Mouse (Mus musculus) common myeloid progenitor, adult 5-6 weeks (primary cell): ENCODE data around the gene Tmem144. TPM values are rescaled to one million over a fixed set of nuclear protein-coding genes. Genes with fewer than 3 reads are reported as not detected.

Experiments
- ATAC-seq: replicated peaks from 2 replicates; pipeline ENCODE4 v1.8.0; 2016; ENCODE audit warnings: low read depth, mild to moderate bottlenecking, moderate TSS enrichment, inconsistent platforms; ENCODE audit not compliant: poor library complexity, severe bottlenecking
- total RNA-seq: library from RNA; stranded (forward); fragments of 200-1000, 187-1606 nt; gene quantifications from 2 replicates; pipeline ENCODE4 v1.2.3, GENCODE M21; 2017

The Tmem144 gene
- total RNA-seq, 1 experiment from 2014 or later: 7.4 TPM

DNA sequence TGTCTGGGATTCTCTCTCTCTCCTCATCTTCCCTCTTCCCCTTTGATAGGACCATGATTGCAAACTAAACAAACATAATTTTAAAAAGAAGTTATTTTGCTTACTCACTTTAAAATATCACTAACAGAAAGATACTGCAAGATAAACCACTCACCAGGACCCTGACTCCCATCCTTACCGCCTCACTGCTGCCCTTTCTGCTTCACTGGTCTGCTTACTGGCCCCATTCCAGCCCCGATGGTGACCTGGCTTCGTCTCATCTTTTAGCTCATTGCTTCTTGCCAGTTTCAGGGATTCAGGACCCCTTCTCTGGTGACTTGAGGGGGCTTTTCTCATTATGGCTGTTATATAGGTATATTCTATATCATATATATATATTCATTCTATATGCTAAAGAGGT lies 13.5 kb upstream of the Tmem144 start:
- no peak for ATAC-seq

DNA sequence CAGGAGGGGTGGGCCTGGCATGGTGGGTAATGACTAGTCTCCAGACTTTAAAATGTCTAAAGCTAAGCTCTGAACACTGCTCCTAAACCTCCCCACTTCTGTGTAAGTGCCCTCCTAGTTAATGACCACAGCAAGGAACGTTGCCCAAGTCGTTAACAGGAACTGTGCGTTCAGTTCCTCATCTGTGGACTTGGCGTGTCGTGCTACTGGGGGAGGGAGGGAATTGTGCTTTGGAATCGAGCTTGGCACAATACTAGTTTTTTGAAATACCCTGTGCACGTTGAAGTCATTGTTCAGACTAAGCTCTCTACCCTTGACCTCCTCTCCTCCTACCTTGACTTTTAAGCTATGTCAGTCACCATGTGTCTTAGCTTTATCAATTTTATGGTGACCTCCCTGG lies 12.3 kb upstream of the Tmem144 start:
- peak; percentile 97 for ATAC-seq

DNA sequence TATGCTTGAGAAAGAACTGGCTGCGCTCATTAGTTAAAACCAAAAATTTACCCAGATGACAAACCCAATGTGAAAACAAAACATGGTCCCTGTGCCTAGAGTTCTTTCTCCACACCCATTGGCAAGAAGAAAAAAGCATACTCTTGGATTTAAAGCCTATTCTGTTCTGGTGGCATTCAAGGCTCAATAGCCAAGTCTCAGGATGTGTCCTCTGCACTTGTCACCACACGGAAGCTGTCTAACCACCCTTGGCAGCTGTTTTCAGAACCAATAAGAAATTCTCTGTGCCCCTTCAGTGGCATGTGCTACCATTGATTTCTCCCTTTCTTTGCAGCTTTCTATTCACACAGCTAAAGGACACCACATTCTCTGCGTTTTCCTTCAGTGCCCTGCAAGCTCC lies 5.6 kb upstream of the Tmem144 start:
- no peak for ATAC-seq

DNA sequence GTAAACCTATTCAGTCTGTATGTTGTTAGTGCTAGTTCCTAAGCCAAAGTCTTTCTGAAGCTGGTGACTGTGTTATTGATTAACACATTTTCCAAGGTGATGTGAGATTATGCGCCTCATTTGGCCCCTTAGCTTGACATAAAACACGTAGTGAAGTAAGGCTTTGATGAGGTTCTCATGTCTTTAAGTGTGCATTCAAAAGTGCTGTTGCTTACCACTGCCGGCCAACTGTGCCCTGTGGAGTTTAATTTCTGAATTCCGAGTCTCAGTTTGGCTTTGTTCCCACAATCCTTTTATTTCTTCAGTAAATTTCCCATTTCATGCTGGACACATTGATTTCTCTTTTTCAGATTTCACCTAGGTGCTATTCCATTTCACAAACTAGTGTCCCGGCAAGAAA lies 5.2 kb upstream of the Tmem144 start:
- ATAC-seq: no peak

DNA sequence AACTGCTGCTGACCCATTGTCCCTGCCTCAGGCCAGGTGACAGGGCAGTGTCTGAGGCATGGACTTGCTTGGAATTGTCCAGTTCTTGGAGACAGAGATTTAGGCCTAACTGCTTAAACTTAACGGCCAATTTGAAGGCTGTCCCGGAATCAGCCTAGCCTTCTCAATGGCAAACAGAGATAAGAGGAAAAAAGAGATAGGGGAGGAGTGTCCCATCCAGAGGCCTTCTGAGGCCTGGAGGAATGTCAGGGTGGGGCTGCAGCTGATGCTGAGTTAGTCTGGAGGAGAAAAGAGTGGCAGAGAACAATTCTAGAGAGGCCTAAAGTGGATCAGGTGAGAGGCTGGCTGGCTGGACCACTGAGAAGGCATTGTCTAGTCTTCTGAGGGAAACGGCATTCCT lies 465 bp downstream of the Tmem144 start:
- ATAC-seq: no peak

DNA sequence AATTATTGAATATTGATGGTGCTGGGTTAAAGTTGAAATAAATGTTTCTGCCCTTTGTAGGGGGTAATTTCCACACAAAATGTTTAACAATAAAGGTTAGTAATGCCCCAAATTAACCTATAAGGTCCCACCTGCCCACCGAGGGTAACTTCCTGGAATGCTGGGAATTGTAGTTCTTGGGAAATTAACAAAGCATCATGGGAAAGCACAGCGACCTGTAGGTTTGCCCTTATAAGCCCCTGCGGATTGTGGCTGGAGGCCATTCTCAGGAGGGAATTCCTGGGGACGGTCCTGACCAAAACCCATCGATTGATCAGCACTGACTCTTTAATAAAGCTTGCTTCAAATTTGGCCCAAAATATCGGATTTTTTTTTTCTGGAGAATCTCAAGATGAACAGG lies 1.9 kb downstream of the Tmem144 start:
- no peak for ATAC-seq

DNA sequence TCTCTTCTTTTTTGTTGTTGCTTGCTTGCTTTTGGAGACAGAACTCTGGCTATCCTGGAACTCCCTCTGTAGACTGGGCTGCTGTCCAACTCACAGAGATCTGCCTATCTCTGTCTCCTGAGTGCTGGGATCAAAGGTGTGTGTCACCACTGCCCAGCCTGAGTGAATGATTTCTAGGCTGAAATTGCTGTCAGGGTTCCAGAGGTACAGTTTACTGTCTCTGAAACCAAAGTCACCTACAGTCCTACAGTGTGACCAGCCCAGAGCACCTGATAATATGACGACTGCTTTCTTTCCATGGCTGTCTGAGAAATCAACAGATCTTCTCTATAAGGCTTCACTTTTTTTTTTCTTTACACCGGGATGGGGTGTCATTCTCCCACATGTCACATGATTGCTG lies 3.0 kb downstream of the Tmem144 start:
- no peak for ATAC-seq

DNA sequence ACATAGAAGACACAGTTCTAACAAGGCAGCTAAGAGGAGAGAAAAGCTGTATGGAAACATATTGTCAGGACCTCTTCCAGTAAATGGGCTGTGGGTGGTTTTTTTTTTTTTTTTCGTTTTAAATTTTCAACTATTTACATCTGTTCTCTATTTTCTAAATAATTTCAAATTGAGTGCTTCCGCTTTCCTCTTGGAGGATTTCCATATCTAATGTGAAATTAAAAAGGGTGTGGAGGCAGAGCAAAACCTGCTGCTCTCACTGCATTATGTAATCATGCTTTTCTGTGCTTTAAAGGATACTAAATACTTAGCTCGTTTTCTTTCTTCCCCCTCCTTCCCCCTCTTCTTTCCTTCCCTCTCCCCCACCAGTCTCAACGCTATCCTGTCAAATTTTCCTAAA lies 3.7 kb downstream of the Tmem144 start:
- ATAC-seq: no peak

DNA sequence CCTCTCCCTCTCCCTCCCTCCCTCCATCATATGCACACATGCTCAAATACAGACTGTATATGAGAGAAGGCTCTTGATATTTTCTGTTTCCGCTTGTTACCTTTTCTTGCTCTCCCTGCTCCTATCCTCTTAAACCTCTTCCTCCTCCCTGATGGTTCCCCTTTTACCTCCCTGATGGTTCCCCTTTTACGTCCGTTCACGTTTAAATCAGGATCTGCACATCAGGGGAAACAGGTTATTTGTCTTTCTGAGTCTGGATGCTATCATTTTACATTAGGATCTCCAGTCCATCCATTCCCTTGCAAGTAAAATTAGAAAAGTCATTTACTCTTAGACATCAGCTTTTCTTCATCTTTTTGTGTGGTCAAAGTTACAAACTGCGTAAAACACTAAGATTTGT lies 5.9 kb downstream of the Tmem144 start:
- peak; percentile 15; the same call in 1 of the 2 replicates for ATAC-seq

DNA sequence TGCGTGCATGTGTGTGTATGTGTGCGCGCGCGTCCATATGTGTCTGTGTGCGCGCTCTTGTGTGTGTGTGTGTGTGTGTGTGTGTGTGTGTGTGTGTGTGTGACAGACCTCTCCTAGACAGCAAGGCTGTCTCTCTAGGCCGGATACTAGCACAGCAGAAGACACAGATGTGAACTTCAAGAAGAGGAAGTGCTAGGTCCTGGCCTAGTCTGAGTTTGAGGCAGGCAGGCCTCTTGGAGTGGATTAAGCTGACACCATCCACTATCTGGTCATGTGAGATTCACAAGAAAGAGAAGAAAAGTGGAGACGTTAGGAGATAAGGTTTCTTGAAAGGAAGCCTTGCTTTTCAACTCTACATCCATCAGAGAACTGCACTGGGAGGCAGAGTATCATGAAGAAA lies 8.6 kb downstream of the Tmem144 start:
- ATAC-seq: peak; percentile 79

DNA sequence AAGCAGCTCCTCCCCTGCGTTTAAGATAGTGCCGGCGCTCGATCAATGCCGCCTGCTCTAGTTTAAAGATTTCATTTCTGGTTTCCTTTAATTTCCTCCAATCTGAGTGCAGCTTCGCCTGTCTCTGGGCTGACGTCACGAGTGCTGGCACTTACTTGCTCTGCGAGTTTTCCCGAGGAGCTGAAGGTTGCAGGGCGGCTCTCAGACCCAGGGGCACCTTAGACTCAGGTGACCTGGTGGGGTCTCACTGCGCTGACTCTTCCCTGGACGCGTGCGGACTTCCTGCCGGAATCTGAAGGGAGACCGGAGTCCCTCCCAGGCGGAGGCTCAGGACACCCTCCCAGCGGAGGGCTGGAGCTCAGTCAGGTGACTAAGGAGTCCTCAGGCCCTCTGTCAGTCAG lies 10.0 kb downstream of the Tmem144 start:
- ATAC-seq: peak; percentile 87

DNA sequence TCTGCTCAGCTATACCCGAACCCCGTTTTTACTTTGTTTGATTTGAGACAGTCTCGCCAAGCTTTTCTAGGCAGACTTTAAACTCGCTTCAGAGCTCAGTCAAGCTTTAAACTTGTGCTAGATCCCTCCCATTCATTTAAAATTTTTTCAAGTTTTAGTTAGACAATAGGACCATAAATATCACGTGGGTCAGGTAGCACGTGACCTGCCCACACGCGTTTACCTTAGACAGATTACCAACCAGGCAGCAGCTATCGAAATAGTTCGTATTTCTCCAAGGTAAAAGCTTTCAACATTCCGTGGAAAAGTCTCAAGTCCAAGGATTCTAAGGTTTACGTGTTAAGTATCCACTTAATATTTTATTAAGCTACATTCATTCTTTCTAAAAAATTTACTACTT lies 10.4 kb downstream of the Tmem144 start:
- ATAC-seq: peak; percentile 55

DNA sequence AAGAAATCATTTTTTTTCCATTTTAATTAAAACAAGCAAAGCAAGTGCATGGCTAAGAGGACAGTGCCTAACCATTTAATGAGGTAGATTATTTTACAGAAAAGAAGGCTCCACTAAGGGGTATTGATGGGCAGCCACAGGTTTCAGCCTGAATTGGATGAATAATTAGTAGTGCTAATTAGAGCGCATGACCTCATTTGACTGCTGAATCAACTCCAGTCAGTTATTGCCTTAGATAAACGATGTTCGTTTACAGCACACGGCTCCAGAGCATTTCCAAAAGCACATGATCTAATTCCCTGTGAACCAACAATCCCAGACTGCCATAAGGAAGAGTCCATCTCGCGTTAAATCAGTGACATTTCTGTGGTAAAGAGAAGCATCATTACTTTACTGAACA lies 11.1 kb downstream of the Tmem144 start:
- no peak for ATAC-seq

DNA sequence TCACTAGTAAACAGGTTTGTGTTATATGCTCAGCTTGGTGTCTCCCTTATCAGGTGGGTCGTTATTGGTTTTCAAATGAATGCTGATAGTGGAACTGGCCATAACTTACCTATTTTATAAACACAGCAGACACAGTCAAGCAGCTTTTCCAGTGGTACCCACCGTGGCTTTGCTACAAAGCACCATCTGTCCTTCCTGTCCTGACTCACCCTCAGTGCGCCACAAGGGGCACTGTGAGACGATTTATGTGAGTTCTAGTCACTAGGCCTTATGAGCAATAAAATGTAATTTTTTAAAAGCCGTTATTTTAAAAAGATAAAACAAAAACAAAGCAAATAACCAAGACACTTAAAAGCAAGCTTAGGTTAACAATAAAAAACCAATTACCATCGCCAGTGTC lies 13.8 kb downstream of the Tmem144 start:
- ATAC-seq: peak; percentile 50; the same call in 1 of the 2 replicates

DNA sequence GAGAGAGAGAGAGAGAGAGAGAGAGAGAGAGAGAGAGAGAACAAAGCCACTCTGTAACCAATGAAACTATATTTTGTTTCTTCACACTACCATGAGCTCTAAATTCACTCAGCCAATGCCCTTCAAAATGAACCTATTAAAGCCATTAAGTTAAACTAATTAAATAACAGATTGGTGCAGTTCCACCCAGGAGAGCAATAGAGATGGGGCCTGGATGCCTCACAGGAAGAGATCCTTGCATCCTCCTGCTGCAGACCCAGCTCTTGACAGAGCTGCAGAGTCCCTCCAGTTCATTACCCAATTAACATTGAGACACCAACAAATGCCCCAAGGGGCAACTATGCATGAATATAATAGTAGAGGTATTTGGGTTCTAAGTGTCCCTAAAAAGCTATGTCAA lies 23.3 kb downstream of the Tmem144 start:
- ATAC-seq: no peak

DNA sequence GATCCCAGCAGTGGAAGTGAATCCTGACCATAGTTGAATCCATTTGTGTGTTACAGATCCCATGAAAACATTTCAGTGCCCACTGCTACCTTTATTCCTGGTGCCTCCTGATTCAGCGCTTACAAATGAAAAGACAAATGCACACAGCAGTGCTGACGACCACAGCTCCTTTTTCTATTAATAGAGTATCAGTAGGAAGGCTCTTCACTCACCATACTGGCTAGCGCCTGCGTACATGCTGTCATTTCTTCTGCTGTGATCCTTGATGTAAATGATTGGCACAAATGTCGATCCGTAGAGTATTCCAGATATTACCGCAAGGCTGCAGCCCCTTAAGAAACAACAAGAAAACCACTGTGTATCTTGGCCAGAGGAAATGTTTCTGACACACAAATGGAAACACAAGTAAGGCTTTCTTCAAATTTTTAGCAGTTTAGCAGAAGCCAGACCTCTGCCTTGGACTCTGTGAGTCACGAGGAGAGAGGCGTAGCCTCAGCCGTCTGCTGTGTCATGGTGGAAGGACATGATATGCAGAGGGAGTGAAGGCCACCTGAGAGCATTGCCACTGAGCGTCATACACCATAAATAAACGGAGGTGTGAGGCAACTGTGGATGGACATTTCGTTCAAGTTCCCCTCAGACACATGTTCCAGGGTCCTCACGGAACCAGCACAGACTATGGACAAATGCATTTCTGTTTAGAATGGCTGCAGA lies 27.3 kb downstream of the Tmem144 start:
- ATAC-seq: no peak

DNA sequence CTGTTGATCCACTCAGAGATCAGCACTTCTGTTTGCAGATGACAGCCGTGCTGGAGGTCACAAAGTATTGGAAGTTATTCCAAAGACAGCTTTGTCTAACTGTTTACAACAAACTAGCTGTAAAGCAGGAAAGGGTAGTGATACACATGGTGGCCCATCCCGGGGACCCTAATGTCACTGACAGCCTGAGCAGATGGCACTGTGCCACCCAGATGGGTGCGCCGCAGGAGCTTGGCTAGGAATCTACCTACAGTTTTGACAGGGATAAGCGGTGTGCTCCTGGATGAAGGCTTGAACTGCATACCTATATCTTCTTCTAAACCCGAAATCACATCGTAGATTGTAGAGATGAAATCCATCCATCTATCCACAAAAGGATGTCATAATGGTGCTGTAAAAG lies 29.4 kb downstream of the Tmem144 start:
- ATAC-seq: no peak

DNA sequence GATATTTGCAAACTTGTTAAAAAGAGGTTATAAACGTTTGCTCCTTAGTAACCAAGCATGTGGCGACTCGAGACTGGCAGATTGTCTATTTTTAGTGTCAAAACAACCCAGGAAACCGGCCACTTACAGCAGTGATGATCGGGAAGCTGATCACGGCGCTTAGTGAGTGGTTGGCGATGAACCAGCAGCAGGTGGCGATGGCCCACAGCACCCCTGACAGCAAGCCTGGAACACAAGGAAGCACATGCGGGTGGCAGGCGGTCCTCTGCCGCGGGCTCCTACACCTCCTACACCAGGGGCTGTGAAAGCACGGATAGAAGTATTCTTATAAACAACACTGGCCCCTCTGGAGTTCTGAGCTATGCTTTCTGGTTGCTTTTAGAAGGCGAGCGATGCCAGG lies 31.4 kb downstream of the Tmem144 start:
- no peak for ATAC-seq

DNA sequence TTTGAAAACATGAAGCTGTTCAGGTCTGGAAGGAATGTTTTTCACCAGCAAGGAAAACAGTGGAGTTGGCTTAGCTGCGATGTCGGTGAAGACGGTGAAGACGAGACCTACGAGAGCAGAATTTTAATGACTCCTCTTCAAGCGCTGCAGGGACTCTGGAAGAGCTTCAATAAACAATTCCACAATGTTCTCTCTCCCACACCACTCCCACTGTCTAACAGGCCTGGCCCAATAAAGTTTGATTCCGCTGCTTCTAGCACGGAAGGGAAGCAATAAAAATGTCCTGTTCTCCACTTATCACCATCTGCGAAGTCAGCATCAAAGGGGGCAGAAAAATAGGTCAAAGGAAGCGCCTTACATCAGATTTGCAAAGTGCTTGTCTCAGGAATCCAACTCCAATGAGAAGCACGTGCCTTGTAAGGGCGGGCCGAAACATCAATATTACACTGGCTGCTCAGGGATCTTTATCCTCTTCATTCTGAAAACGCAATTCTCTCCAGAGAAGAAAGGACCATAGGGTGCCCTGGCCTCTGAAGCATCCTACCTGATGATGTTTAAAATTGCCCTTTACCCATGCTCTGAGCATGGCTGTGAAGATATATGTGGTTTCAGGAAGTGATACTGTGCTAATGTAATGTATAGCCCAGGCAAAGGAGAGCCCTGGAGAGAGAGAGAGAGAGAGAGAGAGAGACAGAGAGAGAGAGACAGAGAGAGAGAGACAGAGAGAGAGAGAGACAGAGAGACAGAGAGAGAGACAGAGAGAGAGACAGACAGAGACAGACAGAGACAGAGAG lies 34.2 kb downstream of the Tmem144 start:
- no peak for ATAC-seq

DNA sequence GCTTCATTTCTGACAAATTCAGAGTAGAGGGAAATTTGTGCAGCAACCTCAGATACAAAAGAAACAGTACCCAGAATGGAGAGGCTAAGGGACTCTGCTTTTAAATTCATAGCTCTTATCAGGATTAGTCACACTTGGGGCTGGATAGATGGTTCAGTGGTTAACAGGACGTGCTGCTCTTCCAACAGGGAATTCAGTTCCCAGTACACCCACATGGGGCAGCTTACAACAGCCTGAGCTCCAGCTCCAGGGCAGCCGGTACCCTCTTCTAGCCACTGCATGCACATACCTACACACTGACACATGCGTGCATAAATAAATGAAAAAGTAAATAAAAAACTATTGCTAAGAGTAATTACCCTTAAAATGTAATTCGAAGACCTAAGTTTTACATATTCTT lies 36.3 kb downstream of the Tmem144 start:
- ATAC-seq: no peak

DNA sequence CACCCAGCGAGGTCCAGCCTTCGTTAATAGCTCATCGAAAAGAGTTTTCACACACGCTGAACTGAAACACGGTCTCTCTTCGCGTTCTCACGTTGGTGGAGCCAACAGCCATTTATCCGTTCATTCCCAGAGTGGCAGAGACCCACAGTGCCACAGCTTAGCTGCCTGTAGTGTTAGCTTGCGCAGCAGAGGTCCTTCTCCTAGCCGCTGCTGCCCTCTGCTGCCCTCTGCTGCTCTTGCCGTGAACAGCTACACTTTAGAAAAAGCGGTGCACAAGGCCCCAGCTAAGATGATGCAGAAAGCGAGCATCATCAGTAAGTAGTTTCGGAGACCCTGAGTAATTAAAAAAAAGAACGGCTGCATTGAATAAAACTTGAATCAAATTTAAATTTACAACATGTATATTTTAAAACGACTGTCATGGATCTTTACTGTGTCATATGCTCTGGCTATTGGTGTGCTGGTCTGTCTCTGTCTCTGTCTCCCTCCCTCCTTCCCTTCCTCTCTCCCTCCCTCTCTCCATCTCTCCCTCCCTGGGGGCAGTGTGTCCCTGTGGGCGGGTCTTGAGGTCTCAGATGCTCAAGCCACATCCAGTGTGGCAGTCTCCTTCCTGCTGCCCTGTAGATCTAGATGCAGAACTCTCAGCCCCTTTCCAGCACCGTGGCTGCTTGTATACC lies 38.6 kb downstream of the Tmem144 start:
- ATAC-seq: peak; percentile 92
